Mouse (Mus musculus): ENCODE measurements around the gene Lyzl4.

The Lyzl4 gene

GRCm38 (mm10) chr9:121642001-121642400, at the start of gene Lyzl4:
TSS of gene Lyzl4 (minus strand) at chr9:121642096.
- DNase-seq (ENCODE audit: low read depth): no peak

- no peak for DNase-seq (ENCODE audit: low read depth)
These were observed 48.8 kb upstream of the Lyzl4 start for GRCm38 (mm10) chr9:121690734-121691133.

- no peak for DNase-seq (ENCODE audit: low read depth)
These were observed 48.3 kb upstream of the Lyzl4 start for GRCm38 (mm10) chr9:121690200-121690651.

GRCm38 (mm10) chr9:121684702-121685101, 42.8 kb upstream of the Lyzl4 start:
- DNase-seq (ENCODE audit: low read depth): no peak

GRCm38 (mm10) chr9:121682037-121682680, 40.3 kb upstream of the Lyzl4 start:
- DNase-seq (ENCODE audit: low read depth): no peak

DNA sequence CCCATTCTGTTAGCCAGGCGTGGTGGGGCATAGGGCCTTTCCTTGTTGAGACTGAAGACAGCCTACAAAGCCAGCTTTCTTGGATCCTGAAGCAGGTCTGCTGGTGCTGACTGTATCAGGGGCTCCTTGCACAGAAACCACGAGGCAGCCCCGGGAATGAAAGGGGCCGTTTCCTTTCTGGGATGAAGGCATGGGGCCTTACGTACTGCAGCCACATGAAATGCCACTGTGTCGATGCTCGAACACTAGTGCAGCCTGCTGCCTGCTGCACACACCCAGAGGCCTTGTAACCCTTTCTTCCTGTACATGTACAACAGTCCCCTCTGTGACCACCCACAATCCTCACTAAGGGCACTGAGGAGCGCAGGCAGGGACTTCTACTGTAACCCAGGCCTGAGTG, 39.3 kb upstream of the Lyzl4 start:
- DNase-seq (ENCODE audit: low read depth): no peak

DNA sequence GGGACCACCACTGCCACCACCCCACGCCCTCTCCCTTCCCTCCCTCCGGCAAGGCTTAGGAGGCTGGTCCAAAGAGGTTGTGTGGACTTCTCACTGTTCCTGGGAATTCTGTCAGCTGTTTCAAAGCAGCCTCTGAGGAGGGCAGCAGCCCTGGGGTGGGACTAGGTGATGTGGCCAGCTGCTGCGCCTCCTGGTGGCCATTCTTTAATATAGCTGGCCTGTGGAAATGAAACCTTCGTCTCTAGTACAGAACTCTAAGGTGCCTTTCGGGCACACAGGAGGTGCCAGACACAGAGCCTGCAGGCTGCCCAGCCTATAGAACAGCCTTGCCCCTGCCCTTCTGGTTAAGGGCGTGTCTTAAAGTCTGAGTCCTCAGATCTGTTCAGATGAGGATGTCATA, 37.7 kb upstream of the Lyzl4 start:
- DNase-seq (ENCODE audit: low read depth): peak; percentile 38

DNA sequence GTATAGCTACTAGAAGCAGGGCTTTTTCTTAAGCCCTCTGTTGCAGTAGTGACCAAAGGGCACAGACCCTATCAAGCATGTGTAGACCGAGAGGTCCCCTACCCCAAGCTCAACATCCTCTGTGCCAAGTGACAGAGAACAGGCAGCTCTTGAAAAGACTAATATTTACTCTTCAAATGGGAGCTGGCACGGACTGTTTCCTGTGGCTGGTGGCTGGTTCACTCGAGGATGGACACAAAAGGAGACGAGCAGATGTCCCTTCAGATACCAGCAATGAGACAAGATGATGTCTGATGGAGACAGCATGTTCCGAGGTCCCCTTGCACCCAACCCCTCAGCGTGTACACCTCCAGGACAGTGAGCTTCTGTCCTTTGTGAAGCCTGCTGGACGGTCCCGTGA, 35.6 kb upstream of the Lyzl4 start:
- DNase-seq (ENCODE audit: low read depth): no peak

DNA sequence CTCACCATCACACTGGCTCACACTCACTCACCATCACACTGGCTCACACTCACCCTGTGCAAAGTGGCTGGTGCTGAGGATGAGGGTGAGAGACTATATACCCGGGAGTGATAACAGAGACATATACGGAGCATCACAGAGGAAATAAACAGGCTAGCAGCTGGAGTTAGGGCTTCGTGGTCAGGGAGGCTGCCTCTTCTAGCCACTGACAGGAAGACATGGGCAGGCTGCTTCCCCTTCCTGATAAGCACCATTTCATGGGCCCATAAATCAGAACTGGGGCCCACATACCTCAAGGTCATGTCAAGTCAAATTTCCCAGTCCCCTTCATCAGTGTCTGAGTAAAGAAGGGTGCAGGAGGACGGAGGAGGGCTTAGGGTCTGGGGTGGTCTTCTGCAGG, 35.2 kb upstream of the Lyzl4 start:
- DNase-seq (ENCODE audit: low read depth): peak; percentile 73

DNA sequence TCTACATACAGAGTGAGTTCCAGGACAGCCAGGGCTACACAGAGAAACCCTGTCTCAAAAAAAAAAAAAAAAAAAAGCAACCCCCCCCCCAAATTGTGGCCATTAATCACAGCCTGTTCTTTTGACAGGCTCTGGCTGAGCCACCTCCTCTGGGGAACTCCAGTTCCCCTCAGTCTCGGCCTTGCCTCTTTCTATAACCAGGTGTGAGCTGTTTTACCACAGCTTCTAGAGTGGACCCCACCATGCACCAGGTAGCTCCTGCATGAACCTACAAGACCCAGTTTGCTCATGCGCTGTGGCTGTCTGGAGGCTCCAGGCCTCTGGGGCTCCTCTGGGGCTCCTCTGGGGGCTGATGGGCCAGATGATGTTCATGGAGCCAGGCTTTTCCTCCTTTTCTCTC, 33.7 kb upstream of the Lyzl4 start:
- no peak for DNase-seq (ENCODE audit: low read depth)

- peak; percentile 67 for DNase-seq (ENCODE audit: low read depth)
These were observed 33.1 kb upstream of the Lyzl4 start for GRCm38 (mm10) chr9:121675011-121675410.

DNA sequence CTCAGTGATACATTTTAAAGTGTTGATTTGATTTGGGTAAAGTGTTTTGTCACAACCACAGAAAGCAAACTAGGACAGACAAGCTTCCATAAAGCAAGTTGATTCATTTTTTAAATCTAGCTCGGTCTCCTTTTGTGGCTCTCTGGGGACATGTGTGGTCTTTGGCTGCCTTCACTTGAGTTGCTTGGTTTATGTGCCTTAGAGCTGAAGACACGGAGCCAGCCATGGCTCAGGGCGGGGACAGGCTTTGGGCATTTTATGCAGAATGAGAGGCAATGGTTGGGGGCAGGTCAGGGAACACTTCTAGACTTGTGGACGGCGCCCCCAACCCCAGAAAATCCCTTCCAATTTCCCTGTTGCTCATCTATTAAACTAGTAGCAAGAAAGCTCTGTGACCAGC, 31.8 kb upstream of the Lyzl4 start:
- no peak for DNase-seq (ENCODE audit: low read depth)

- peak; percentile 18 for DNase-seq (ENCODE audit: low read depth)
These were observed 30.4 kb upstream of the Lyzl4 start for GRCm38 (mm10) chr9:121672311-121672710.

DNA sequence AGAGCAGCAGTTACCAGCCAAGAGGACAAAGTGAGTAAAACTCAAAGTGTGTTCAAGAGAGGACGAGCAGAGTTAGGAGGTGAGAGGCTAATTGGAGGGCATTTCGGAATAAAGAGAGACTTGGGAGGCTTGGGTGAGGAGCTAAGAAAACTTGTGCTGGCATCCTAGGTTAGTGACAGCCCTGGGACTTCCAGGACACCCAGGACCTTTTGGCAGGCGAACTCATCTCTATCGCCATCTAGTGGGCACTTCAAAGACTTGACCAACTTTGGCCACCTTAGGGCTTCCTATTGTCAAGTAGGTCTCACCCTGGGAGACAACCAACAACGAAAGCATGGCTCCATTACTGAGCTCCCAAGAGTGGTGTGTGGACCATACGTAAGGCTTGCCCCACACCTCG, 29.4 kb upstream of the Lyzl4 start:
- DNase-seq (ENCODE audit: low read depth): peak; percentile 74

DNA sequence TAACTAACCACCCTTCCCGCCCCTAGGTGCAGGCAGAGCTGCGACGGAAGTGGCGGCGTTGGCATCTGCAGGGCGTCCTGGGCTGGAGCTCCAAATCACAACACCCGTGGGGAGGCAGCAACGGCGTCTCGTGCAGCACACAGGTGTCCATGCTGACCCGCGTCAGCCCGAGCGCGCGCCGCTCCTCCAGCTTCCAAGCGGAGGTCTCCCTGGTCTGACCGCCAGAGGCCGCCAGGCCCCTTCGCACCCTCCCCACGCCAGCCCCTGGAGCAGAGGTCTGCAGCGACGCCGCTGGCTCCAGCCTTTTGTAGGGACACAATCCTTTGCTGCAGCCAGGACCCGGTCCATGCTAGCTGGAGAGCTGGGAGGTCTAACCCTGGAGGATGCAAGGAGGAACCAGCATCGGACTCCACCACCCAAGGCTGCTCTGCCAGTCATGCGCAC, 27.5 kb upstream of the Lyzl4 start:
- no peak for DNase-seq (ENCODE audit: low read depth)

DNA sequence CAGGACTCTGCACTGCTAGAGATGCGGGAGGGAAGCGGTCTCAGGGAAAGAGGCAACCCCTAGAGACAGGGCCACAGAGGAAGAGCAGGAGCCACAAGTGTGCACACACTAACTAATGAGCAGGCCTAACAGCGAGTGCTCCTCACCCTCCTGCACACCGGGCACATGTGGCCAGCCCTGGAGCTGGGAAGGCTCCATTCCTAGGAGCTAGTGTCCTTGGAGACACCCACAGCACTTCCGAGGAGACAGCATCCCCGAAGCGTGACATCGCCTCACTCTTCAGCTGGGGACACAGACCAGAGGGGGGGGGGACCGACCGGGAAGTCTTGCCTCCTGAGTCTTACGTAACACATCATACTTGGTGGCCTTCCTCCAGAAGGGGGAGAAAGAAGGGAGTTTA, 25.9 kb upstream of the Lyzl4 start:
- no peak for DNase-seq (ENCODE audit: low read depth)

DNA sequence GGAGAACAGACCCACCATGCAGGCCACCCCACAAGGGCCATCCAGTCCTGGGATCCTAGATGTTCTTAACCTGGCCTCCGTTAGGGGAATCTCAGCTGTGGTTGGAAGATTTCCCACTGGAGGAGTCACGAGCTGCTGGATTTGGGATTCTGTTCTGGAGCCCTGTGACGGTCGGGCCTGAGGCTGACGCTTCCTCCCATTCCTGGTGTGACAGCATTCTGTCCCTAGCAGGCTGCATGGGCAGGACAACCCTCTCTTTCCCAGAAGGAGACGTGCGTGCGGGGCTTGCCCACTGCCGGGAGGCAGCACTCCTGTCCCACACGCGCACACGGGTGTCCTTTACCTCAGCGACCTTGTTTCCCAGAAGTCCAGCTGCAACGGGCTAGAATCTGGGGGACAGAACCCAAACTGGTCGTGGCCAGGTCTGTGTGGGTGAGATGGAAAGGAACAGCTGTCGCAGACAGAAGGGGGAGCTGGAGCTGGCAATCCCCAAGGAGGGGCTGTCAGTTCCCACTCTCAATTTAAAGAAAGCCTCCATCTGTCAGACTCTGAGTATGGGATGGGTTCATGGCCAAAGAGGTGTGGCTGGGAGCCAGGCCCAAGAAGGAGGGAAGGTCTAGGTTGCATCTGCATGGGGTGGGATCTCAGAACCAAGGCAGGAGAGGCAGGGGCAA, 25.2 kb upstream of the Lyzl4 start:
- no peak for DNase-seq (ENCODE audit: low read depth)

DNA sequence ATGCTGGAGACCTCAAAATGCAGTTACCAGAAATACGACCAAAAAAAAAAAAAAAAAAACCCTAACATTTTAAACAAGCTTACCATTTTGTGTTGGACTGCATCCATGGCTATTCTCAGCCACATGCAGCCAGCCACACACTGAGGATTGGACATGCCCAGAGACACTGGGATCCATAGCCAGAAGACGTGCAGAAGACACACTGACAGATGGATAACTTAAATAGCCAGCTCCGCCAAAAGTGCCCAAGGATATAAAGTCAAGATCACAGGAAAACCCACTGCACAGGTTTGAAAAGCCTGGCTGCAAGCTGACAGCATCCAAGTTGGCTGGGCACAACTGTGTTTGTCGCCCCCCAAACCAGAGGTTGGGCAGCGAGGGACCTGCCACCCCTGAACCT, 22.2 kb upstream of the Lyzl4 start:
- no peak for DNase-seq (ENCODE audit: low read depth)

GRCm38 (mm10) chr9:121663467-121663866, 21.6 kb upstream of the Lyzl4 start:
- DNase-seq (ENCODE audit: low read depth): no peak

GRCm38 (mm10) chr9:121659791-121660190, 17.9 kb upstream of the Lyzl4 start:
- no peak for DNase-seq (ENCODE audit: low read depth)

GRCm38 (mm10) chr9:121658248-121658647, 16.4 kb upstream of the Lyzl4 start:
- DNase-seq (ENCODE audit: low read depth): no peak

- DNase-seq (ENCODE audit: low read depth): no peak
These were observed 15.2 kb upstream of the Lyzl4 start for GRCm38 (mm10) chr9:121657143-121657542.

DNA sequence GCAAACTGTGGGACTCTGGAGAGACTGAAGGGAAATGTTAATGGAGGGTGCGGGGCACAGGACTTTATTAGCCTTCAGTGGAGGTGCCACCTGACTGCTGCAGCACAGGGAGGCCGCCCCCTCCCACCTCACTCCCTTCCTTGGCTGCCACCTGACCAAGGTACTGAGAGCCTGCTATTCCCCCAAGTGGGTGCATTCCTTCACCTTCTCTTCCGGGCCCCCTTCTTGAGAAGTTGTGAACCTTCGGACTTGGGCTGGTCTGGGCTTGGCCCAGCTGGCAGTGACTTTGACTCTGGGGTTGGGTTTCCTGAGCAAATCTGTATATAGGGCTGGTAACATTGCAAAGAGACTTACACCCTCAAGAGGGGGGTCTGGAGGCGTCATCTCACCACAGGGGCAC, 14.4 kb upstream of the Lyzl4 start:
- no peak for DNase-seq (ENCODE audit: low read depth)

- no peak for DNase-seq (ENCODE audit: low read depth)
These were observed 11.8 kb upstream of the Lyzl4 start for GRCm38 (mm10) chr9:121653668-121654067.

Measured in 416B (cell line).